Mouse (Mus musculus): Measurements from ENCODE around the gene Plcb4.

DNA sequence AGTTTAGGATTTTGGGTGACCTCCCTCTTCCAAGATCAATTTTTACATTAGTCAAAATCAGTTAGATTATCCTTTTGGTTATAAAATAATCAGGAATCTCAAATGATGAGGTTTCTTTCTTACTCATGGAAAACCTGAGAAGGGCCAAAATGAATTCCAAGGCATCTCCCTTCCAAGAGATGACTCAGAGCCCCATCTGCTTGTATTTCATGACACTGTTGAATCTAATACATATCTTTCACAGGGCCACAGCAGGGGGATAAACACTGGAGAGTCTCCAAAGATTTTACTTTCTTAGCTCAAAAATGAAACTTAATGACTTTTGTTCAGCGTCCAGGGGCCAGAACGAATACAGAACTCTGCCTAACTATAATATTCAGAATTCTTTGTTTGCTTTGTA, 17.2 kb upstream of the Plcb4 start:
- TF ChIP-seq CHD2 (IDR thresholded peaks at IDR 0.05; ENCODE audit: low read depth, low read length) (no peak), HCFC1 (IDR thresholded peaks at IDR 0.05; ENCODE audit: borderline replicate concordance, insufficient read depth, low read length) (no peak)
